Mouse (Mus musculus) lung, postnatal 0 days (tissue): Measurements from ENCODE around the gene Gm11562.

Experiments used
- CTCF ChIP-seq: IDR thresholded peaks from 2 replicates; pipeline ENCODE4 v1.5.1; 2016; ENCODE audit warnings: antibody characterized with exemption, mild to moderate bottlenecking
- EP300 ChIP-seq: IDR thresholded peaks from 2 replicates; pipeline ENCODE4 v1.6.1; 2016; ENCODE audit warnings: antibody characterized with exemption, mild to moderate bottlenecking, control low read depth

- TF ChIP-seq CTCF (no peak), EP300 (no peak)
These were observed 36.8 kb upstream of the Gm11562 start for GRCm38 (mm10) chr11:99657051-99657450.
